Mouse (Mus musculus) myocyte (in vitro differentiated cells): ENCODE measurements around the gene Zfc3h1.

Source experiments
- CEBPB ChIP-seq: IDR thresholded peaks from 2 replicates; pipeline ENCODE4 v1.6.1; 2011; ENCODE audit warnings: mild to moderate bottlenecking, moderate library complexity; ENCODE audit not compliant: poor library complexity, insufficient read depth, severe bottlenecking
- E2F4 ChIP-seq: IDR thresholded peaks from one replicate; pipeline ENCODE4 v1.6.1; 2011; ENCODE audit warnings: mild to moderate bottlenecking, control low read depth, moderate library complexity; ENCODE audit not compliant: insufficient read depth
- MAX ChIP-seq: IDR thresholded peaks from one replicate; pipeline ENCODE4 v1.6.1; 2011; ENCODE audit warnings: low read depth, mild to moderate bottlenecking, control low read depth
- MYOD1 ChIP-seq, 3 experiments: IDR thresholded peaks; one replicate each; pipeline ENCODE4 v1.6.1; 2011; ENCODE audit warnings: control low read depth in 2 of 3, low read depth in 2 of 3, mild to moderate bottlenecking in 2 of 3, moderate library complexity in 1 of 3; ENCODE audit not compliant: insufficient read length in 2 of 3, control insufficient read depth in 1 of 3
- MYOG ChIP-seq, 3 experiments: IDR thresholded peaks; one replicate each; pipeline ENCODE4 v1.6.1; 2011; ENCODE audit warnings: control low read depth in 2 of 3, low read depth in 2 of 3, mild to moderate bottlenecking in 2 of 3; ENCODE audit not compliant: insufficient read length in 2 of 3, control insufficient read depth in 1 of 3, insufficient read depth in 1 of 3
- POLR2A ChIP-seq: IDR thresholded peaks from one replicate; pipeline ENCODE4 v1.6.1; 2011; ENCODE audit warnings: low read depth, mild to moderate bottlenecking, control low read depth, moderate library complexity; ENCODE audit not compliant: insufficient read length
- POLR2AphosphoS2 ChIP-seq: IDR thresholded peaks from one replicate; pipeline ENCODE4 v1.6.1; 2011; ENCODE audit warnings: low read depth, control low read depth; ENCODE audit not compliant: insufficient read length
- REST ChIP-seq: IDR thresholded peaks from one replicate; pipeline ENCODE4 v1.6.1; 2011; ENCODE audit warnings: mild to moderate bottlenecking, control low read depth, moderate library complexity; ENCODE audit not compliant: insufficient read depth, insufficient read length
- SRF ChIP-seq: IDR thresholded peaks from one replicate; pipeline ENCODE4 v1.6.1; 2011; ENCODE audit warnings: low read depth; ENCODE audit not compliant: control insufficient read depth, insufficient read length
- TCF12 ChIP-seq: IDR thresholded peaks from one replicate; pipeline ENCODE4 v1.6.1; 2011; ENCODE audit warnings: mild to moderate bottlenecking, control low read depth; ENCODE audit not compliant: poor library complexity, insufficient read depth, severe bottlenecking
- TCF3 ChIP-seq: IDR thresholded peaks from one replicate; pipeline ENCODE4 v1.6.1; 2011; ENCODE audit warnings: low read depth, control low read depth; ENCODE audit not compliant: insufficient read length
- USF1 ChIP-seq: IDR thresholded peaks from one replicate; pipeline ENCODE4 v1.6.1; 2011; ENCODE audit warnings: low read depth, mild to moderate bottlenecking, control low read depth, moderate library complexity

DNA sequence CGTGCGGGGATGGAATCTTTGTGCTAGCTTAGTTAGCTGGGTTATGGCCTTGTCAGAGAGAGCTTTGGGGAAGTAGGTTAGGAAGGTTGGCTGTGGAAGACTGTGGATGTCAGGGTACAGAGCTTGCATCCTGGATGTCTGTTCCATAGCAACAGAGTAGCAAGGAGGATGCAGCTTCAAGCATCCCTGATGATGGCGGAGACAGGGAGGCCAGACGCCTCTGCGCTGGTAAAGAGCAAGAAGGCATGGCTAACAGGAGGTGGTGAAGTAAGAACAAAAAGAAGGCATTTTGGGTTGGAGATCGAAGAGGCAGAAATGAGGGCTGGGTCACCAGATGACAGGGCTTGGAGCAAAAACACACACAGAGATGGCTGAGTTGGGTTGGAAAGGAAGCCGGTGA lies 83.9 kb downstream of the Zfc3h1 start:
- TF ChIP-seq POLR2A = no peak
- TF ChIP-seq MAX = no peak
- no peak for TF ChIP-seq POLR2AphosphoS2
- no peak for TF ChIP-seq E2F4
- TF ChIP-seq TCF12 = no peak
- no peak for TF ChIP-seq MYOD1 (IDR thresholded peaks at IDR 0.05; ENCODE audit: control insufficient read depth in 1 of 3, insufficient read length in 2 of 3, low read depth in 2 of 3)
- no peak for TF ChIP-seq USF1
- no peak for TF ChIP-seq MYOG (IDR thresholded peaks at IDR 0.05; ENCODE audit: control insufficient read depth in 1 of 3, insufficient read depth in 1 of 3, insufficient read length in 2 of 3, low read depth in 2 of 3)
- TF ChIP-seq REST = no peak
- no peak for TF ChIP-seq SRF
- no peak for TF ChIP-seq CEBPB
- no peak for TF ChIP-seq TCF3
